Mouse (Mus musculus) urinary bladder, postnatal 25 days (tissue): ENCODE results near the gene Rab4b.
A peak's percentile ranks its signal among the peaks of the same experiment; 100 is the strongest.

Source experiments
- DNase-seq: peaks from one replicate; pipeline ENCODE4 v3.0.0; 2022; ENCODE audit warnings: low spot score

Rab4b gene

GRCm38 (mm10) chr7:27182498-27182897 lies 3.8 kb upstream of the Rab4b start:
- DNase-seq, result no peak

- no peak for DNase-seq
Measured at GRCm38 (mm10) chr7:27180837-27181695, 2.4 kb upstream of the Rab4b start, which contains the start of the genes Gm21983 and Mia. Gene Gm21983 (minus strand): TSS chr7:27181086. Gene Mia (minus strand): TSS chr7:27181157.

DNA sequence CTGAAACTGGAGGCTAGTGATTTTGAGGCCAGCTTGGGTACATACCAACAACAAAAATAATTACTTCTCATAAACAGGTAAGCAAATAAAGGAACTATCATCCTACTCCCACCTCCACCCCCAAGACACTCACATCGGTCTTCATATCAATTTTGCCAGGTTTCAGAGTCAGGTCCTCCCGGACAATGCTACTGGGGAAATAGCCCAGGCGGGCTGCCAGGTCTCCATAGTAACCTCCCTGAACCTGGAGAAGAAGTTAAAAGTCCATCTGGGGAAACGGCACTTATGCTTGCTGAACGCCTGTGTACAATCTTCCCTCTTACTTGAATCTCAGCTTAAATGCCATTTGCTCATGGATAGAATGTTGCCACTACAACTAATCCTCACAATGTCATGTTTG lies 1.3 kb upstream of the Rab4b start:
- DNase-seq, result no peak

DNA sequence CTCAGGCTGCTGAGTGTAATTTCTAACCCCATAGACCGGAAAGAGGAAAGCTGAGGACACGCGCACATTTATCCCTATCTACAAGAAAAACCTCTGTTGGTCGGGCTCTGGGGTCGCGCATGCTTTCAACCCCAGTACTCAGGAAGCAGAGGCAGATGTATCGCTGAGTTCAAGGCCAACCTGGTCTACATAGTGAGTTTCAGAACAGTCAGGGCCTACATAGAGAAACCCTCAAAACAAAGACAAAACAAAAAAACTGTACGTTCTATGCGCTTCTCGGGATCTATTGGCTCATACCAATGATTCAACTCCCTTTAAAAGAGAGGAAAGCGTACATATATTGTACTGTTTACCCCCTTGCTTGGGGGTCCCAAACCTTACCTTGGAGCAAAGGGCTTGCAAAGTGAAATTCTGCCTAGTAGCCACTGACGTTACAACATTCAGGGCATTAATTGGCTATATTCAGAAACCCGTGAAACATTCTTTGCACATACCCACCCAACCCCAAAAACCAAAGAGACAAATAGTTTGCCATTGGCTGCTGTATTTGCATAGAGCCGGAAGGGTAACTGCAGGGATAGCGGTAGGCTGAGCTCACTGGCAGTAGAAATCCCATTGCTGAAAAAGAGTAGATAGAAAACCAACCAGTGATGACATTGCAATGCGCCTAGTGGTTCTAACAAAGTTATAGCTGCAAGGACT lies 672 bp upstream of the Rab4b start:
- no peak for DNase-seq

- no peak for DNase-seq
Measured at GRCm38 (mm10) chr7:27177942-27178323, 763 bp downstream of the Rab4b start.

- DNase-seq, result no peak
Measured at GRCm38 (mm10) chr7:27174896-27175295, 3.8 kb downstream of the Rab4b start.

- no peak for DNase-seq
Measured at GRCm38 (mm10) chr7:27174496-27174895, 4.2 kb downstream of the Rab4b start.

DNA sequence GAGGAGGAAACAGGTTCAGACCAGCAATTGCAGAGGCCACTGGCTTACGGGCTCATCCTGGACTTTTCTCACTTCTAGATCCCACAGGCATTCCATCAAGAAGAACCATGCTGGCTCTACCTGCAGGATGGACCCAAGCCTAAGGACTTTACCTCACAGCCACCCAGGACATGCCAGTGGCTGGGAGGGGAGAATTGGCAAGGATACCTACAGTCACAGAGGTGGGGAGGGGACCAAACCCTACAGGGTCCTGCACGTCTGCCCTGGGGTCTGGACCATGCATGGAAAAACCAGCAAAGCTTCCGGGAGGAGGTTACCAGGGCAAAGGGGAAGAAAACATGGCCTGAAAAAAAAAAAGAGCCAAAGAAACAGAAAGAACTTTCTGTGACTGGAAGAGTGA lies 7.7 kb downstream of the Rab4b start:
- no peak for DNase-seq

- DNase-seq, result no peak
Measured at GRCm38 (mm10) chr7:27168371-27168770, 10.3 kb downstream of the Rab4b start.

DNA sequence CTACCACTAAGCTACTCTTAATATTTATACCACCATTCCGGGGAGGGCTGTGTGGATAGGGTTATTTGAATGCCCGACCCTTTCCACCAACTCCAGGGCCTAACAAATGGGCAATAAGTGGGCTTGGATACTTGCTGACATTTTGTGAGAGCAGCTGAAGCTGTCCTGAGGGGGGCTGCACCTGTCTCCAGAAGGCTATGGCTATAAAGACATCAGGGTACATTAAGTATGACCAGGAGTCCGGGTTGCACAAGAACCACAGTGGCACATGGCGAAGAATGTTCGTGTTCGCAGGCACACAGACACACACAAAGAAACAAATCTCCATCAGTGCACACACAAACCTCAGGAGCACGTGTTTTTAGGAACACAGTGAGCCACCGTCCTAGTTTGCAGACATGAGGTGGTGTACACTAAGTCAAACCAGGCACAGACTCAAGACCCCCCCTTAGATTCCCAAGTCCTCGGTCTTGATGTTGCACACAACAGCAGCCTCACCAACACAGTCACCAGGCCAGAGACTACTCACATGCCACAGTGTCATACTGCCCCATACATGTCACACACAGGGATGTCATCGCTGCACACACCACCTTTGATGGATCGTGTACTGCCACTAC lies 11.1 kb downstream of the Rab4b start:
- DNase-seq, result no peak

DNA sequence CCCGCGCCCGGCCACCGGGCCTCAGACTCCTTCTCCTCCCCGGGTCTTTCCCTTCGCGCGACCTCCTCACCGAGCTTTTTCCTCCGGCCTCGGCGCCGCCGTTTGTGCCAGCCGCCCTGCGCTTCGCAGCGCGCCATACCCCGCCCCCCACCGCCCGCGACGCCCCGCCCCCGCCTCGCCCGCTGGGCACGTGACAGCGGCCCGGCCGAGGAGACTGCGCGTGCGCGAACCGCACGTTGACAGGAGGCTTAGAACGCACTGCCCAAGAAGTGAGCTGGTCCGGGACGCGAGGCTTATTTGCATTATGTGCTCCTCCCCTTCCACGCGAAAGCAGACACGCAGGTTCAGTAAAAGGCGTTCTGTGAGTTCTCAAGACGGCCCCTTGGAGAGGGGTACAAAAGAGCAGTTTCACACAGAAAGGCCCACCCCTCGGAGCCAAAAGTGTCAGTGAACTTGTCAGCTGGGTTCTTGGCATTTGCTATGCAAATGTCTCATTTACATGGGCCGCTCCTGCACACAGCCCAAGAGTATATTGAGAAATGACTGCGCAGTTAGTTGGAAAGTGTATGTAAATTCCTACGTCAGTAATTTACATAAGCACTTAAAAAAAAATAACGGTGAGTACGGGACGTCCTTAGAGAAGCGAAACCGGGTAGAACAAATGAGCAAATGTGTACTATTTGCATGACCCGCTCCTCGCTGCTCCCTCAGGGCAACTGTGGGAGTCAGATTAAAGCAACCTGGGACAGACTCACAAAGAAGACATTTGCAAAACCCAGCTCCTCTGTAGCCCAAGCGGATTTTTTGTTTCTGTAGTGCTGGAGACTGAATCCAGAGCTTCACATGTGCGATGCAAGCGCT lies 11.9 kb downstream of the Rab4b start, which contains the start of gene Egln2:
Gene Egln2, minus strand, starts transcription at position 189 of the 861 bp plus-strand sequence.
- DNase-seq, result peak; percentile 94

GRCm38 (mm10) chr7:27166229-27166613 lies 12.5 kb downstream of the Rab4b start:
- DNase-seq, result peak; percentile 80

- DNase-seq, result no peak
Measured at GRCm38 (mm10) chr7:27165696-27166095, 13.0 kb downstream of the Rab4b start.

GRCm38 (mm10) chr7:27165007-27165655 lies 13.6 kb downstream of the Rab4b start:
- DNase-seq, result no peak

DNA sequence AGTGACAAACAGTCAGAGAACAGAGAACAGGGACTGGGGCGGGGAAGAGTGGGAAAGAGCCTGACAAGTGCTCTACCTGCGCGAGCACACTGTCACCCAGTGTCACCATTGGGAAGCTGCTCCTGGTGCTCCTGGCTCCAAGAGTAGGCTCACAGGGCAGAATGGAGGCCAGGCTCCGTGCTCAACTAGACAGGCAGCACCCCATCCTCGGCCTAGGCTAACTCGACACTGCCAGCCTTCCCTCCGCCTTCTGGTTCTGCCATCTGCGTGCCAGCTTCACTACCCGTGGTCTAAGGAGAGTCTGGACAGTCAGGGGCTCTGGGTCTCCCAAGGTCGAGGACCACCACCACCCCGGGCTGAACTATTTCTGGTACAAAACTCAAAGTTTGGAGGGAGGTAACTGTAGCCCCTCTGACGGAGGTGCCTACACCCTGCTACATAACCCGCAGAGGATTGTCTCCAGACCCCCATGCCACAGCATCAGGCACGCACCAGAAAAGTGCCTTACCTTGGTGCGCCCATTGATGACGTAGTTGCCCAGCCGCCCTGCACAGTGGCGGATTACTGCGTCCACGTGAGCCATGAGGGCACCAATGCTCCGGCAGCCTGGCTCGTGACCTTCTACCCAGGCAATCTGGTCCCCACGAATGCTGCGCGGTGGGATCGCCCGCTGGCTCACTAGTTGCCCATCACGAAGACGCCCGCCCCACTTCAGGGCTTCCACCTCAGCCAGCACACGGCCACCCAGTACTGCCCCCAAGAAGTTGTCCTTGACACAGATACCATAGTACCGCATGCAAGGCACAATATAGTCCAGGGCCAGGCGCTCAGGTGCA lies 14.4 kb downstream of the Rab4b start:
- no peak for DNase-seq

- DNase-seq, result no peak
Measured at GRCm38 (mm10) chr7:27163450-27163805, 15.3 kb downstream of the Rab4b start.

DNA sequence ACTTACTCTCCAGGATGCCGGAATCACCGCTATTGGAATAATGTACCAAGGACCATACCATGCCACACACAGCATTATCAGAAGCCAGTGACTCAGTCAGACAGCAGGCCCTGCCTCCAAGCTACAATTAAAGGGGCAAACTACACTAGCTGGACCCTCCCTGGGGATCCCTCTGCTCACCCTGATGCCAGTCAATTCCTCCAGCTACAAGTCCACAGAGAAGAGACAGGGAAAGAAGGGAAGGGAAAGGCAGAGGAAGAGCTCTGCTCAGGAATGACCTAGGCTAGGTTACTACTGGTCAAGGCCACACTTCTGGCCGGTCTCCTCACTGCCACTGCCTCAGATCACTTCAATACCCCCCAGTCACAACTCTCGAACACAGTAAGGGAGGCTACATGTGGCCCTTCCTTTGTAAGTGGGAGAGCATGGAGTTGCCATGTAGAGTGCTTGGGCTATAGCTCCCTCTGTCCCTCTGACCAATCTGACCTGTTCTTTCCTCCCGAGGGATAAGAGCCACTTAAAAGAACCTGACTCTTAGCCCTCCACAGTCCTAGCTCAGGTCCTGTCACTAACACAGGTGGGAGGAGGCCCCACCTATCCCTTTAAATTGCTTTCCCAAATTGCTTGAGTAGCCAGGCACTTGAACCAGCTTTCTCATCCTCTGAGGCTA lies 15.8 kb downstream of the Rab4b start:
- DNase-seq, result no peak

- DNase-seq, result no peak
Measured at GRCm38 (mm10) chr7:27161744-27162143, 17.0 kb downstream of the Rab4b start.

GRCm38 (mm10) chr7:27160921-27161320 lies 17.8 kb downstream of the Rab4b start:
- no peak for DNase-seq

DNA sequence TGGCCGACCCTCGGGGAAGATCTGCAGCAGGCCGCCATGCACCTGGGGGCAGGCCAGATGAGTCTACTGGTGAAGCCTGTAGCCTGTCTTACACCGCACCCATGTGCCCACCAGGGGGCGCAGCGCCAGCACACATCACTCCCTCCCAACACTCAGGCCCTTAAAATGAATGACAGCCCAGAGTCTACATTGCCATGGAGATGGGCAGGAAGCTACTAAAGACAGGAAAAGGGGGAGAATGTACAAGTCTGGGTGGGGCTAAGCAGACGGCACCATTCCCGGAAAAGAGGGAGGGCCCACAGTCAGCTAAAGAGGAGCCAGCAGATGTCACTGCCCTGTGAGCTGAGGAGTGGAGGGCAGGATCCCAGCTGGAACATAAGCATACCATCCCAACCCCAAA lies 18.8 kb downstream of the Rab4b start:
- DNase-seq, result peak; percentile 78
